Mouse (Mus musculus): ENCODE measurements around the gene Wfdc6a. TPM values are rescaled to one million over a fixed set of nuclear protein-coding genes. Genes with fewer than 3 reads are reported as not detected.
"Not testable (repeated sequence)": the region's sequence is repeated elsewhere in the genome, so short reads cannot be mapped to it uniquely, and the experiment has no call there.

The Wfdc6a gene
- not detected for total RNA-seq (2021)
- long read RNA-seq, experiment 1: 0 reads
- long read RNA-seq, experiment 2: 0 reads

DNA sequence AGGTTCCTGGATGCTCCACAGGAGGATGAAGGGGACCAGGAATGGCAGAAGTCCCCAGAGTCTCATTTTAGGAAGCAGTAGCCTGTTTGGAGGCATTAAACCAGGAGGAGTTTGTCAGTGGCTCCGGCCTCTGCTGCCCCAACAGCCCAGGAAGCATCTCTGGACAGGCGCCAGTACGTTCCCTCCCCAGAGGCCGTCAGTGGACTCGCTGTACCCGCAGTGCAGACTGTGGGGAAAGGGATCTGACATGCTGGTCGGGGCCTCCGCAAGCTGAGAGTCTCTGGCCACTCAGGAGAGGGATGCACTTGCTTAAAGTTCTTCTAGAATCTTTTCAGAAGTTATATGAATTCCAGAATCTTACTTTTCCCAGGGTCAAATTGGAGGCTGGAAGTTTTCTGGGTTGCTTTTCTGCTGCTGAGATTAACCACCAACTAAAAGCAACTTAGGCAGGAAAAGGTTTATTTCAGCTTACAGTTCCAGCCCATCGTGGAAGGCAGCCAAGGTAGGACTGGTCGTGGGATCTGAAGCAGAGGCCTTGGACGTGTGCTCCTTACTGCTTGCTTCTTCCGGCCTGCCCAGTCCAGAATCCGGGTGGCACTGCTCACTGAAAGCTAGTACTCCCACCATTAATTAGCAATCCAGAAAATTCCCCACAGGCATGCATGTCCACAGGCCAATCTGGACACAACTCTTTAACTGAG, at the start of gene Wfdc6a:
Gene Wfdc6a, minus strand, starts transcription at position 423 of the 701 bp plus-strand sequence.
- DNase-seq (ENCODE audit: low spot score in 2 of 2): not testable (repeated sequence)

DNA sequence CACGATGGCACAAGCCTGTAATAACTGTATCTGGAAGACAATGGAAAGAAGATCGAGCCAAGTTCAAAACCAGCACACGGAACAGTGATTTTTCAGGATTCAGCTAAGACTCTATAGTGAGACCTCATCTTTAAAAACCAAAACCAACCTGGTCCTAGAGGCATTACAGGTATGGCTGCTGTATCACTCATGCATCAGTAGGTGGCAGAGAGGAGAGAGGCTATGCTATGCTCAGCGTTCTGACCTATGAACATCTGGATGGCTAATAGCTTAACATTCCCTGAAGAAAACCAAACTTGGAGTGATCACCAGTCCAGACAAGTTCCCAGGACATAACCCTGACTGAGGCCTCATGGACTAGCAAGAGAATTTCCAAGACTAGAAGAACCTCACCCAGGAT, 36.5 kb upstream of the Wfdc6a start:
- DNase-seq (ENCODE audit: low spot score in 2 of 2): no peak

DNA sequence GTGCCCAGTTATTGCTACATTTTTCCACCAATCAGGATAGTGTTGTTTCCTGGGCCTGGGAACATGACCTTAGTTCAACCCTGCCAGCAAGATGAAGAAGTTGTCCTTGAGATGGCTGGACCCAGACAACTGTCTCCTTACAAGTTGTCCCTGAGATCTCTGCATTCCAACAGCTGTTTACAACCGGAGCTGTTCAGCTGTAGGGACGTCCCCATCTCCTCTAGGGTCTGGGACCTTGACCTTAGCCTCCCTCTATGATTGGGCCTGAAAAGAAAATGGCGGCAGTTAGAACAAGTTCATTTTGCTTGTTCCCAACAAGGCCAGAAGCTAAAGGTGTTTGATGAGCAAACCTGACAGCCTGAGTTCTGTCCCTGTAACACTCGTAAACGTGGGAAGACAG, 33.8 kb upstream of the Wfdc6a start:
- DNase-seq (ENCODE audit: low spot score in 2 of 2): no peak

DNA sequence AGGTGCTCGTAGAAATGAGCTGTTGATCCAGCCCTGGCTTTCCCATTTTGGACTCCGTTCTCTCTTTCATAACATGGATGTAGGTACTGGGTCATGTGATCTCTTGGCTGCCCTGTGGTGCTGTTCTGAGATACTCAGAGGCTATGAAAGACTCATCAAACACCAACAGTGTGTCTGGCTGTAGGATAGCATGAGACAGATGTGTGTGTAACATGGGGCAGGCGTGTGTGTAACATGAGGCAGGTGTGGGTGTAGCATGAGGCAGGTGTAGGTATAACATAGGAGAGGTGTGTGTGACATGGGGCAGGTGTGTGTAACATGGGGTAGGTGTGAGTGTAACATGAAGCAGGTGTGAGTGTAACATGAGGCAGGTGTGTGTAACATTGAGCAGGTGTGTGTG, 30.1 kb upstream of the Wfdc6a start:
- DNase-seq (ENCODE audit: low spot score in 2 of 2): no peak

DNA sequence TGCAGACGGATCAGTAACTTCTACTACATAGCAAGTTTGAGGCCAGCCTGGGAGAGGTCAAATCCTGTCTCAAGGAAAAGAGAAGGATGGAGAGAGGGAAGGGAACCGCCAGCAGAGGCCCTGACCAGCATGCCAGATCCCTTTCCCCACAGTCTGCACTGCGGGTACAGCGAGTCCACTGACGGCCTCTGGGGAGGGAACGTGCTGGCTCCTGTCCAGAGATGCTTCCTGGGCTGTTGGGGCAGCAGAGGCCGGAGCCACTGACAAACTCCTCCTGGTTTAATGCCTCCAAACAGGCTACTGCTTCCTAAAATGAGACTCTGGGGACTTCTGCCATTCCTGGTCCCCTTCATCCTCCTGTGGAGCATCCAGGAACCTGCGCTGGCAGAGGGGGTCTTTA, 28.2 kb upstream of the Wfdc6a start, which contains the start of the genes Wfdc6b and Wfdc8:
Gene Wfdc6b, plus strand, starts transcription at position 52 of the 400 bp plus-strand sequence.
Gene Wfdc8, minus strand, starts transcription at position 156 of the 400 bp plus-strand sequence.
- DNase-seq (ENCODE audit: low spot score in 2 of 2): peak in 1 of 2 experiments; percentile 23

DNA sequence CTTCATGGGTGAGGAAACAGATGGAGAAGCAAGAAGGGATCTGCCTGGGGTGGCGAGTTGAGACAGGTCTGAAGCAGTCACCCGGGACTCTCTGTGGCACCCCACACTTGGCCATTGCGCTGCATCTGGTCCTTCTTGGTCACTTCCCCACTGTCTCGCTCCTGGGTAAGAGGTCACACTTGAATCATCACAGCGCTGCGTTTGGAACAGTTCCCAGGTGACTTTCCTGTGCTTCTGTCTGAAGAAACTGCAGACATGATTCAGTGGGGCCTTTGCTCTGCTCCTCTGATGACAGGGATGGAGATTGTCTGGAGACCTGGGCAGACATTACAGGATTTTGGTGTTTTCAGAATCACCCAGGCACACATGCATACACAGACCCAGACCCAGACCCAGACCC, 23.5 kb upstream of the Wfdc6a start:
- no peak for DNase-seq (ENCODE audit: low spot score in 2 of 2)

DNA sequence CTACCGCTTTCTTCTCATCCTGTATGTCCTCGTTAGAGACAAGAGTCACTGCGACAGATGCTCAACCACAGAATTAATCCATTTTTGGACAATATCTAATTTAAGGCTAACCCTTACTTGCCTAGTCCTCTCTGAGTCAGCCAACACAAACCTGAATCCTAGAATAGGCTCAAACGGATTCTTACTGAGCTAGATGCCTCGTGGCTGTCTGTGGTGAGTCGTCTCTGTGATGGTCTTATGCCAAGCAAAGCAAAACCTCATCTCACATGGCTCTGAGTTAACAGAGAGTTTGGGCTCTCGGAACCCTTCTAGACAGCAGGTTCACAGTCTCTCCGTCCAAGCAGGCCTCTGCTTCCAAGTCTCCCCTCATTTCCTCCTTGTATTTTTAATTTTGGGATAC, 19.2 kb upstream of the Wfdc6a start:
- DNase-seq (ENCODE audit: low spot score in 2 of 2): no peak

DNA sequence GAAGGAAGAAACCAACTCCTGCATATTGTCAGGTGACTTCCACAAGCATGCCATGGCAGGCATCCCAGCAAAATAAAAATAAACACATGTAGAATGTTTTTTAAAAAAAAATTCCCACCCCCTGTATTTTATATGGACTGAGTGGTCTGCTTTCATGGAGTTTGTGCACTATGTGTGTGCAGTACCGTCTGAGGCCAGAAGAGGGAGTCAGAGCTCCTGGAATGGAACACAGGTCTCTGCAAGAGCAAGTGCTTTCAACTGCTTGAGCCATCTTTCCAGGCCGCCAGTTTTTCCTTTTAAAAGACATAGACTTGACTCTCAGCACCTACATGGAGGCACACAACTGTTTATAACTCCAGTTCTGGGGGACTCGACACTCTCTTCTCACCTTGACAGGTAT, 18.2 kb upstream of the Wfdc6a start:
- DNase-seq (ENCODE audit: low spot score in 2 of 2): no peak

DNA sequence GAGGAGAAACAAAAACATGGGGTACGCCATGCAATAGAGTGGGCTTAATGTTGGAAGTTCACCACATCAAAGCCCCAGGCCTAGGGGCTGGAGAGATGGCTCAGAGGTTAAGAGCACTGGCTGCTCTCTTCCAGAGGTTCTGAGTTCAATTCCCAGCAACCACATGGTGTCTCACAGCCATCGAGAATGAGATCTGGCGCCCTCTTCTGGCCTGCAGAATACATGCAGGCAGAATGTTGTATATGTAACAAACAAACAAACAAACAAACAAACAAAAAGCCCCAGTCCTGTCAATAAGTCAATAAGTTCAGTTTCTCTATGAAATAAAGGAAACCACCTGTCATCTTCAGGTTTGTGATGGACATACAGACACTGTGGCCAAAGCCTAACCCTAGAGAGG, 14.9 kb upstream of the Wfdc6a start:
- no peak for DNase-seq (ENCODE audit: low spot score in 2 of 2)

DNA sequence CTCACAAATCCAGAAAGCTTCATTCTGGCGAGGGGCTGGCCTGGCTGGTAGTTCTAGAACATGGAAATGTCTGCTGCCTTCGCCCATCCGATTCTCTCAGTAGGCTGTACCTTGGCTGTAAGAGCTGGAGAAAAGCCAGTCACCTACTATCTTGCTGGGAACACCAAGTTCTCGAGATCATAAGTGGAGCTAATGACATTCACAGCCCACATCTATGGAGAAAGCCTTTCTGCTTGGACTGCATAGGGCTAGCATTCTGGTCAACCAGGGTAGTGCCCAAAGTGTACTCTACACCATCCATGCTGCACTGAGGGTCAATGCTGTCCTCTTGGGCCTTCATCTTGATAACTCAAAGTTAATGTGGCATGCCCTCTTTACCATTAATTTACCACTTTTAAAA, 8.2 kb upstream of the Wfdc6a start, which contains the start of gene Eppin:
Gene Eppin, minus strand, starts transcription at position 101 of the 400 bp plus-strand sequence.
- DNase-seq (ENCODE audit: low spot score in 2 of 2): no peak

DNA sequence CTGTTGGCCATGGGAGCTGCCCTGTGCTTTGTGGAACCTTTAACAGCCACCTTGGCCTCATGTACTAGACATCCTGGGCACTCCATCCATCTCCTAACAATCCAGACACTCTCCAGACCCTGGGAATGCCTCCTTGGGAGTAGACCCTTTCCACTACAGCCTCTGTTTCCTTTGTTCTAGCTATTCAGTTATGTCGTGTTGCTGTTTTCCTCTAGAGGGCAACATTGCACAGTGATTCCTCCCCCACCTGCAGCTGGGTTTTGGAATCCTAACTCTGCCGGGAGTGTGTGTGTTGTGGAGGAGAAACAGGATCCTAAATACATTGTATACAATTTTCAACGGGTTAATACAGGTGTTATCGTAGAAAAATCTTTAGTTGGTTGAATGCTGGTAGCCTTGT, 6.8 kb upstream of the Wfdc6a start:
- no peak for DNase-seq (ENCODE audit: low spot score in 2 of 2)

DNA sequence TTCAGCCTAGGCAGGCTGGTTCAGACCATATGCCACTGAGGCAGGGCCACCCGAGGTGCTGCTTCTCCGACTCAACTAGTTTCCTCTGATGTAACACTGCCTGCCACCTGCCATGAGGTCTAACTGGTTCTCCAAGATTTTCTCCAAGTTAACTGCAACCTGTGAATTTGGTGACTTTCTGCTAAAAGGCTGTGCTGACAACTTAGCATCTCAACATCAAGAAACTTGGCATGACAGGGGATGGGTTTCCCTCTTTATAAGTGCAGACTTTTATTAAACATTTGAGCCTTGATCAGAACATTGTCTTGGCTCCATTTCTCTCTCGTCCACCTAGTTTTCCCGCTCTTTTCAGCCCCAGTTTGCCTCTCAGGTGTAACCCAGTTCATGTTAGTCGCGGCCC, 11.9 kb downstream of the Wfdc6a start, which contains the start of gene Spint3:
Gene Spint3, minus strand, starts transcription at position 101 of the 400 bp plus-strand sequence.
- DNase-seq (ENCODE audit: low spot score in 2 of 2): not testable (repeated sequence)

DNA sequence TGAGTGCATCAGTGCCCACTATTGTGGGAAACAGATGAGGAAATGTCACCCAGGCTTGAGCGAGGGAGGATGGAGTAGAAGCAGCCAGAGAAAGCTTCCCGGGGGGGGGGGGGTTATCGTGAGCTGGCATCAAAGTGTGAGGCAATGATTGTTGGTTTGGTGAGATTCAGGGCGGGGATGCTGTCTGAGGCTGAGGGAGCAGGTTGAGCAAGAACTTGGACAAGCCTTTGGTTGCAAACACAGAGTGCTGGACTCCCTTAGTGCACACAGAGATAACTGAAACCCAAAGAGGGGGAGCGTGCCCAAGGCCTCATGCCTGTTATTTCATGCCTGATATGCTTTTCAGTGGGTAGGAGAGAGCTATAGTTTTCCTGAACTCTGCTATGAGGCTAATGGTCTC, 17.8 kb downstream of the Wfdc6a start:
- no peak for DNase-seq (ENCODE audit: low spot score in 2 of 2)

DNA sequence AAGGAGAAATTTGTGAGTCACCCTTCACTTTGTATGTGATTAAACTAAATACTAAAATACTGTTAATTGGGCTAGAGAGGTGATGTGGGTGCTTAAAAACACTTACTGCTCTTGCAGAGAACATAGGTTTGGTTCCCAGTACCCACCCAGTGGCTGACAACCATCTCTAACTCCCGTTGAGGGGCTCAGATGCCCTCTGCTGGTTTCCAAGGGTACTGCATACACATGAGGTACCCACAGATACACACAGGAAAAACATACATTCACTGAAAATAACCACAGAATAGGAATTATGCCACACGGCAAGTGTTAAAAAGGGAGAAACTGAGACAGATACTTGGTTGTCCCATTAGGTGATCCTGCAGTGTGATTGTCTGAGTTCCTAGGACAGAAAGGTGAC, 18.2 kb downstream of the Wfdc6a start:
- no peak for DNase-seq (ENCODE audit: low spot score in 2 of 2)

DNA sequence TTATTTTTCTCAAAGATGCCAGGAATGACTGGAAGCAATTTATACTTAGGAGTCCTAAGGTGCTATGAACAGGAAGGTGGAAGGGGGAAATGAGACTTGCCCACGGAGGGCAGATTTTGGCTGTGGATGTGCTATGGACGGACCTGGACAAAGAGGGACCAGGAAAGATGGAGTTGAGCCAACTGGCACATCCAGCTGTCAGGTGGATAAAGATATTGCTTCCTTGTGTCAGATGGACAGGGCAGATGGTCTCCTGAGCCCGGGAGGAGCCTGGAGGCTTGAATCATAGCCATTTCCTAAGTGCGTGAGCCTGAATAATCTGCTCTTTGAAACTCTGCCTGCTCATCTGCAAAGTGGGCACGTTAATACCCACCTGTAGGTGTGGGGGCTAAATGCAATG, 20.9 kb downstream of the Wfdc6a start:
- no peak for DNase-seq (ENCODE audit: low spot score in 2 of 2)

DNA sequence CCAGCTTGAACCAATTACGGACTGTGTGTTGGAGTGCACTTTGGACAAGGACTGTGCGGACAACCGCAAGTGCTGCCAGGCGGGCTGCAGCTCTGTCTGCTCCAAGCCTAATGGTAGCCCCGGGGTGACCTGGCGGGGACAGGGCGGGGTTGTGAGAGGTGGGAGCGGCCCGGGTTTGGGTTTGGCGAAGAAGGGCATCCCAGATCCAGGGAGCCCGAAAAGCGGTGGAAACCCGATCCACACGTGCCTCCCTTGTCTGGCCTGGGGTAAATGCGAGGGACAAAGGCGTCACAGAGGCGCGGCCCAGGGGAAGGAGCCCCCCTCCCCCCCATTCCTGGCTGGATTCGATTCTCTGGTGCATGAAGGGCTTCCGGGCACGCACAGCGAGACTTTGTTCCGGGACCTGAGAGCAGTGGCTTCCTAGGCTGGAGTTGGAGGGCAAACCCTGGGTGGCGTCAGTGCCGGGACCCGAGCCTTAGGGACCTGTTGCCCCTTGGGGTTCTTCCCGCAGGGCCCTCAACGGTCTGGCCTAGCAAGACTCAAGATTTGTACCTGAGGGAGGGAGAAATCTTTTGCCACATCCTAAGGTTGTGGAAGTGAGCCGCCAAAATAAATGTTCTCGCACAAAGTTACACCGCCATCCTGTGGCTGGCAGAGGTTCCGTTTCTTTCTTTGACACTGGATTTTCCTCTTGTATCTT, 21.8 kb downstream of the Wfdc6a start:
- DNase-seq (ENCODE audit: low spot score in 2 of 2): peak in 1 of 2 experiments; percentile 34

DNA sequence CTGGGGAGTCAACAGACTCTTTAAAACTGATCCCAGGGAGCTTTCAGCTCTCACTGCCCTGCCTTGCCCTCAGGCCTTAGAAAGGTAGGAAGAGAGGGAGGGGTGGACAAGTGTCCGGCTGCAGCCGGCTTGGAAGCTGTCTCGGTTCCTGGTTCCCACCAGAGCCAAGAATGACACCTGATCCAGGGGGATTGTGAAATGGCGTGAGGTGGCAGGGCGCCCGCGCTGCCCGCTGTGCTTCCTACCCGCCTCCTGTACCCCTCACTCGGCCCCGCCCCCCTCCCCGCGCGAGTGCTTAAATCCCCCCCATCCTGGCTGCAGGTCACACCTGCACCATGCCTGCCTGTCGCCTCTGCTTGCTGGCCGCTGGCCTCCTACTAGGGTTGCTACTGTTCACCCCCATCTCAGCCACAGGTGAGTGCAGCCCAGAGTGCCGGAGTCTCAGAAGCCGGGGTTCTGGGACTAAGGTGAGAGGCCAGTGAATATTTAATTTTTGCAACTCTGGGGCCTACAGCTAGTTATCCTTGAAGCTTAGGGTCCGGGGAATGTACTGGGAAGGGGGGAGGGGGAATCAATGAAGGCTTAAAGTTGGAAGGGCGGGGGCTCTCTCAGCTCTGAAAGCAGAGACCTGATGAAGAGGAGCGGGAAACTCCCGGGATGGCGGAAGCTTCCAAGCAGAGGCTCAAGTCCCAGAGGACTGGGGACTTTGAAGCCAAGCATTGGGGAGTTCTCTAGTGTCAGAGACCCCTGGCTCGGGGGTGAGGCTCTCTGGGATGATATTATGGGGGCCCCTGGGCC, 22.7 kb downstream of the Wfdc6a start, which contains the start of gene Wfdc2:
Gene Wfdc2, plus strand, starts transcription at position 23 of the 798 bp plus-strand sequence.
- no peak for DNase-seq (ENCODE audit: low spot score in 2 of 2)

DNA sequence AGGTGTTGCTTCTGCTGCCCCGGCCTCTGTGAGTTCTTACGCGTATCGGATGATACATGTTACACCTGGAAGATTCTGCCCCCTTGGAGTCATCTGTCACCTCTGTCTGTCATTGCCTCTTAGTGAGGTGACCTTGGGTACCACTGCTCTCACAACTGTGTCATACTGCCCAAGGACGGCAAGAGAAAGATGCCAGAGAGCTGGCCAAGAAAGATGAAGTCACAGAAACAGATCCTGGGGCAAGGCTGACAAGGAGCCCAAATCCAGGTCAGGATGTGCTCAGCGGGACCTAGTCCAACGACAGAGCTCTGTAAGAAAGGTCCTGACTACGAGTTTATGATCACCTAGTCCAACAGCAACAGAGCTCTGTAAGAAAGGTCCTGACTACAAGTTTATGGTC, 25.1 kb downstream of the Wfdc6a start:
- no peak for DNase-seq (ENCODE audit: low spot score in 2 of 2)

DNA sequence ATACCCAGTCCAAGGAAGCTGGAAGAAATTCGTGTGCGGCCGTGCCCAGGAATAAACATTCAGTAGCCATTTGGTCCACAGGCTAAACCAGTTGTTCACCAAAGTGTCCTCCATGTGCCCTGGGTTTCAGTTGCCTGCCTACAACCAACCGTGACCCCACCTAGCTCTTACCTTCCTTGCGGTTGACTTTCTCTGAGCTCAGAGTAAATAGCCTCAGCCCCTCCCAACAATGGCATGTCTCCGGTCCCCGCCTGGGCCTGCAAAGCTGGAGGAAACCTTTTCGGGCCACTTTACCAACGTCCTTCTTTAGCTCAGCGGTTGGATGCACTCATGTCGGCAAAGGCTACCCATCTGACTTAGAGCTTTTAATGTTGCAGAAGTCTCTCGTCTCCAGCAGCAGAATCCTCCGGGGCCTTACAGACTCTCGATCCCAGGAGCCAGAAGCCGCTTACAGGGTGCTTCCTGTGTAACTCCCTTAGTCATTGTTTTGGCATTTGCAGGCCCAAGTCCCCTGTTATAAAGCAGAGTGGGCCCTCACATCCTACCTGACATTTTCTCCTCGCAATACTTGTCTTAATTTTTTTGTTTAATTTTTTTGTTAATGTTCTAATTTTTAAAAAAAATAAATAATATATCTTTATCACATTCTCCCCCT, 26.1 kb downstream of the Wfdc6a start:
- DNase-seq (ENCODE audit: low spot score in 2 of 2): no peak

DNA sequence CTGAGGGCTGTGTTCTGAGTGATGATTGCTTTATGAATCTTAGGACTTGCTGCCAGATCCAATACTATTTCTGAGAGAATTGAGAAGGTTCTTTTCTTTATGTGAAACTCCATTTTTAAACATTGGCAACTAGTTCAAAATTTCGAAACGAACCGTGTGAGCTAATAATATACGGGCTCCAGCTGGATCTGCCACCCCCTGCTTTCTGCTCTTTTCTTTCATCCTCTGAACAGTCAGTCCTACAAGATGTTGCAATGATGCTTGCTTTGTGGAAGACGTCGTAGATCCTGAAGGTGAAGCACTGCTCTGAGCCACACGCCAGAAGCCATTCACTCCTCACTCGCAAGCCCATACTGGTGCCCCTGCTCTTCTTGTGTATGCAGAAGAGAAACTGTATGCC, 26.8 kb downstream of the Wfdc6a start:
- no peak for DNase-seq (ENCODE audit: low spot score in 2 of 2)

DNA sequence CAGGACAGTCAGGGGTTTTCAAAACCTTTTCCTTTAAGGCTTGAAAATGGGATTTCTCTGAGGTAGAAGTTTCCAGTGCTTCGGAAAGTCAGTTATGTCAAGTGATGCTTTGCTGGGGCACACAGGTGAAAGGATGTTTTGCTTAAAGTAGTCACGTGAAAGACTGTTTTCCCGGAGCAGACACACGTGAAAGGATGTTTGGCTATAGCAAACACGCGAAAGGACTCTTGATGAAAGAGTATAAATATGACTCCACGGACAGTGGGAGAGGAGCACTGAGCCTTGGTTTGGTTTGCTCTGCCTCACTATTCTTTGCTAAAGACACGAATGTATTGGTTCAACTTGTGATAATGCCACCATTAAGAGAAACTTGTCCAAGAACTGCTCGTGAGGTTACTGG, 33.7 kb downstream of the Wfdc6a start:
- DNase-seq (ENCODE audit: low spot score in 2 of 2): no peak

Measured in gastrocnemius, postnatal 4 days (tissue).